Mouse (Mus musculus) testis, adult 2 months (tissue): ENCODE measurements at regions not wholly inside any gene's neighbourhood (a gene's known extent, or its start where the extent isn't known, plus 50 kb on each side); places are given as distances from the start of the nearest gene placed in this dataset.

ENCODE experiments used
- CTCF ChIP-seq: fragments of 200-500 bp; IDR thresholded peaks from 2 replicates; pipeline ENCODE4 v1.5.1; 2012; ENCODE audit warnings: low read depth, mild to moderate bottlenecking, inconsistent platforms, low read length, moderate library complexity; ENCODE audit not compliant: control insufficient read depth, insufficient read depth, insufficient replicate concordance
- POLR2A ChIP-seq: fragments of 200-500 bp; IDR thresholded peaks from 2 replicates; pipeline ENCODE4 v1.6.1; 2012; ENCODE audit warnings: low read depth, mild to moderate bottlenecking, inconsistent platforms, low read length, moderate library complexity; ENCODE audit not compliant: control insufficient read depth

- TF ChIP-seq CTCF (no peak), POLR2A (no peak)
These were observed 173.6 kb downstream of the Mreg start for GRCm38 (mm10) chr1:72038518-72038917.
